Mouse (Mus musculus) left cerebral cortex, adult 2 months (tissue): ENCODE measurements around the gene Spata5. TPM values are rescaled to one million over a fixed set of nuclear protein-coding genes. Genes with fewer than 3 reads are reported as not detected.
"Not testable (repeated sequence)": the region's sequence is repeated elsewhere in the genome, so short reads cannot be mapped to it uniquely, and the experiment has no call there.

ENCODE experiments used
- DNase-seq, 2 experiments: peaks; one replicate each; pipeline ENCODE4 v3.0.0; 2021 to 2022; ENCODE audit warnings: low spot score in 2 of 2, mixed read lengths in 1 of 2; ENCODE audit errors: extremely low spot score in 1 of 2
- H3K27ac ChIP-seq: fragments of 200-600 bp; 2 replicates; pipeline ENCODE4 v1.8.1; 2022
- H3K4me3 ChIP-seq: fragments of 200-600 bp; 2 replicates; pipeline ENCODE4 v1.8.1; 2022
- CTCF ChIP-seq: fragments of 200-600 bp; IDR thresholded peaks from 2 replicates; pipeline ENCODE4 v1.8.1; 2022; ENCODE audit warnings: antibody characterized with exemption, mild to moderate bottlenecking, moderate library complexity
- intact Hi-C: fragments of 180-260 bp; cut with DNase I; formaldehyde crosslinking; loops from one replicate; pipeline ENCODE4 v1.15.1; 2025
- total RNA-seq, 2 experiments: library from RNA; stranded (reverse); gene quantifications; 2 replicates each; pipeline ENCODE4 v1.2.3; 2021

The Spata5 gene
- total RNA-seq, 2 experiments from 2014 or later: 19.1 to 20.4 TPM

GRCm38 (mm10) chr3:37586731-37587578 is 167.3 kb downstream of the Spata5 start:
- no peak for DNase-seq
- Histone ChIP-seq H3K27ac (peak overlapping the region; percentile 33), H3K4me3 (peak overlapping the region; percentile 35; the same call in 1 of the 2 replicates)
- intact Hi-C loops: no loop called here
- TF ChIP-seq CTCF: no peak

GRCm38 (mm10) chr3:37595721-37596120 is 176.0 kb downstream of the Spata5 start:
- no peak overlapping the region for H3K4me3 ChIP-seq
- no peak for TF ChIP-seq CTCF
- intact Hi-C loops: no loop called here
- no peak overlapping the region for H3K27ac ChIP-seq
- no peak for DNase-seq

GRCm38 (mm10) chr3:37596519-37596918 is 176.8 kb downstream of the Spata5 start:
- Histone ChIP-seq H3K27ac (no peak overlapping the region), H3K4me3 (no peak overlapping the region)
- TF ChIP-seq CTCF: no peak
- no peak for DNase-seq
- intact Hi-C loops: no loop called here

- Histone ChIP-seq H3K27ac (no peak overlapping the region), H3K4me3 (no peak overlapping the region)
- TF ChIP-seq CTCF: no peak
- intact Hi-C loops: no loop called here
- DNase-seq: no peak
Measured at GRCm38 (mm10) chr3:37597200-37597599, 177.5 kb downstream of the Spata5 start.

GRCm38 (mm10) chr3:37599641-37600040 is 179.9 kb downstream of the Spata5 start:
- DNase-seq, H3K27ac ChIP-seq, intact Hi-C loops, H3K4me3 ChIP-seq: not testable (repeated sequence)

GRCm38 (mm10) chr3:37602356-37602755 is 182.7 kb downstream of the Spata5 start:
- H3K4me3 ChIP-seq: no peak overlapping the region
- H3K27ac ChIP-seq: no peak overlapping the region
- no peak for TF ChIP-seq CTCF
- intact Hi-C loops: no loop called here
- no peak for DNase-seq

GRCm38 (mm10) chr3:37602890-37603289 is 183.2 kb downstream of the Spata5 start:
- DNase-seq: no peak
- Histone ChIP-seq H3K4me3 (no peak overlapping the region), H3K27ac (no peak overlapping the region)
- no peak for TF ChIP-seq CTCF
- intact Hi-C loops: no loop called here

- Histone ChIP-seq H3K4me3 (no peak overlapping the region), H3K27ac (no peak overlapping the region)
- DNase-seq: no peak
- intact Hi-C loops: no loop called here
- no peak for TF ChIP-seq CTCF
Measured at GRCm38 (mm10) chr3:37603541-37603940, 183.8 kb downstream of the Spata5 start.

GRCm38 (mm10) chr3:37604976-37605875 is 185.5 kb downstream of the Spata5 start:
- DNase-seq: no peak
- intact Hi-C loops: no loop called here
- Histone ChIP-seq H3K27ac (no peak overlapping the region), H3K4me3 (no peak overlapping the region)
- no peak for TF ChIP-seq CTCF

- no peak for DNase-seq
- intact Hi-C loops: no loop called here
- H3K4me3 ChIP-seq: no peak overlapping the region
- H3K27ac ChIP-seq: no peak overlapping the region
- TF ChIP-seq CTCF: no peak
Measured at GRCm38 (mm10) chr3:37605876-37606238, 186.2 kb downstream of the Spata5 start.

GRCm38 (mm10) chr3:37608926-37609325 is 189.2 kb downstream of the Spata5 start:
- intact Hi-C loops: no loop called here
- DNase-seq: no peak
- peak; percentile 28 for TF ChIP-seq CTCF
- no peak overlapping the region for H3K4me3 ChIP-seq
- no peak overlapping the region for H3K27ac ChIP-seq

GRCm38 (mm10) chr3:37610670-37611069 is 191.0 kb downstream of the Spata5 start:
- no peak overlapping the region for H3K4me3 ChIP-seq
- intact Hi-C loops: no loop called here
- no peak for TF ChIP-seq CTCF
- H3K27ac ChIP-seq: no peak overlapping the region
- DNase-seq: no peak
